In the genomic region with DNA sequence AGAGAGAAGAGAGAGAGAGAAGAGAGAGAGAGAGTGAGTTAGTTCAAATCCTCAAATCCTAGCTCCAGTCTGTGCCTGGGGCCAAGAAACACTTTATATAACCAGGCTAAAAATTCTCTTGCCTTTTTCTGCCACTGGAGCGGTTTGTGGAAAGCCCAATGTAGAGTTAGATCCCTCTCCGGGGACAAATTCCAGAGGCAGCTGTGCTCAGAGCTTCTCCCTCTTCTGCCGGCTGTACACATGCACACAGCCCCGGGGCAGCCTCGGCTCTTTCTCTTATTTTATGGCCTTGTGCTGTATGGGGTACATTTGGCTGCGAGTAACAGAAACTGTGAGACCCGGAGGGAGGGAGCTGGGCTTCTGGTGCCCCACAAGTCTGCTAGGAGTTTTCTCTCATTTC, we compare ENCODE assay signal across 16 mouse cellular contexts. TPM values are rescaled to one million over a fixed set of nuclear protein-coding genes. Genes with fewer than 3 reads are reported as not detected.
A peak's percentile ranks its signal among the peaks of the same experiment; 100 is the strongest.
DNase-seq lines count a peak whose midpoint lies in the region; ATAC-seq and TF ChIP-seq lines count a peak whose summit lies in the region.
"Had no signal": no experiment of that assay in that cellular context is flagged by ENCODE, and none has a peak within 500 bp of the region (broad histone marks: within the 10 kb centered on the region; RNA-seq: fewer than 3 reads in every experiment).

No protein-coding gene starts in this region.

- 0 out of 2 replicates have a peak overlapping the region, but pooled peaks have one; percentile 18 for H3K9ac ChIP-seq in limb, embryonic 11.5 days (ENCODE audit: low read length)
- H3K9ac ChIP-seq: heart, embryonic 13.5 days; hindbrain, embryonic 13.5 days had no signal

- 86% methylated on average over 7 of the region's 7 CpGs for WGBS in spleen, adult 2 months
- WGBS in limb, embryonic 11.5 days = 23% methylated on average over 7 of the region's 7 CpGs

- H3K27me3 ChIP-seq in spleen, adult 2 months (ENCODE audit: control insufficient read depth, insufficient read depth, low read length) = peaks cover 1% of the 10 kb centered on the region; the same call in 1 of the 2 replicates
- H3K27me3 ChIP-seq in limb, embryonic 11.5 days (ENCODE audit: control insufficient read depth, insufficient read depth, low read length) = no peaks in the 10 kb centered on the region
- H3K27me3 ChIP-seq: hindbrain, embryonic 13.5 days; Patski had no signal

- 0 out of 2 replicates have a peak overlapping the region, but pooled peaks have one; percentile 14 for H3K27ac ChIP-seq in spleen, adult 2 months (ENCODE audit: insufficient read depth, low read length)
- H3K27ac ChIP-seq in limb, embryonic 11.5 days (replicated peaks; ENCODE audit: low read depth, low read length) = peak overlapping the region; percentile 10; the same call in 1 of the 2 replicates
- H3K27ac ChIP-seq: heart, embryonic 13.5 days; hindbrain, embryonic 13.5 days; stomach, postnatal 0 days had no signal

- H3K9me3 ChIP-seq in limb, embryonic 11.5 days (ENCODE audit: control insufficient read depth, low read length) = no peaks in the 10 kb centered on the region
- H3K9me3 ChIP-seq: heart, embryonic 13.5 days; hindbrain, embryonic 13.5 days had no signal

- no peak for TF ChIP-seq CTCF in spleen, adult 2 months (IDR thresholded peaks at IDR 0.05; ENCODE audit: extremely low read depth, insufficient read depth, insufficient read length, insufficient replicate concordance)

- H3K4me1 ChIP-seq in spleen, adult 2 months (ENCODE audit: control insufficient read depth, insufficient read depth, insufficient read length) = peaks cover 29% of the 10 kb centered on the region; the same call in 1 of the 2 replicates
- H3K4me1 ChIP-seq in limb, embryonic 11.5 days (ENCODE audit: control insufficient read depth, insufficient read depth, low read length) = peaks cover 35% of the 10 kb centered on the region

- H3K4me3 ChIP-seq in spleen, adult 2 months (ENCODE audit: extremely low read depth, insufficient read depth, insufficient read length) = no peak overlapping the region
- H3K4me3 ChIP-seq in limb, embryonic 11.5 days (ENCODE audit: low read depth, low read length) = no peak overlapping the region
- H3K4me3 ChIP-seq: heart, embryonic 13.5 days; hindbrain, embryonic 13.5 days had no signal

- H3K4me2 ChIP-seq in limb, embryonic 11.5 days (ENCODE audit: low read depth, severe bottlenecking) = no peak overlapping the region
- H3K4me2 ChIP-seq: heart, embryonic 13.5 days; hindbrain, embryonic 13.5 days had no signal

- no peaks in the 10 kb centered on the region for H3K36me3 ChIP-seq in spleen, adult 2 months (ENCODE audit: control insufficient read depth, insufficient read depth, low read length)
- H3K36me3 ChIP-seq in limb, embryonic 11.5 days (ENCODE audit: control insufficient read depth, insufficient read depth, low read length) = no peaks in the 10 kb centered on the region
- H3K36me3 ChIP-seq: heart, embryonic 13.5 days; hindbrain, embryonic 13.5 days had no signal

- DNase-seq in heart, adult 18-20 months = peak; percentile 33 to 39
- DNase-seq in heart, postnatal 4 days = no peak
- no peak for DNase-seq in spleen, adult 2 months (ENCODE audit: low read depth in 1 of 2, low spot score in 2 of 2)
- DNase-seq in spleen, adult 12 weeks (ENCODE audit: low spot score) = no peak
- DNase-seq in limb, embryonic 11.5 days (ENCODE audit: low spot score) = peak; percentile 57
- DNase-seq in telencephalon, adult 2 months (ENCODE audit: low read depth, low spot score) = peak; percentile 79
- DNase-seq in lung, postnatal 4 days = no peak
- no peak for DNase-seq in ovary, adult 18-20 months (ENCODE audit: low spot score)
- DNase-seq: adrenal gland, postnatal 14 days; cerebellum, adult 18-20 months; kidney, adult 11 months had no signal

- TF ChIP-seq POLR2A in spleen, adult 2 months (IDR thresholded peaks at IDR 0.05; ENCODE audit: low read depth, low read length) = no peak

- ATAC-seq in limb, embryonic 11.5 days (ENCODE audit: insufficient number of reproducible peaks, low FRiP score, low TSS enrichment, low read depth) = no peak
- ATAC-seq: forebrain, embryonic 14.5 days; Patski had no signal

RNA-seq across cellular contexts. Expression of gene Ldlrap1, which starts 31.7 kb away (rescaled TPM):
- total RNA-seq in heart, adult 18-20 months (2021) = 1 to 10 TPM; 7.7 to 9.8 TPM
- 10 to 100 TPM; 21.6 to 22.4 TPM for total RNA-seq in heart, postnatal 4 days (2021)
- polyA plus RNA-seq in spleen, adult 2 months (2012; rRNA removed) = 26.7 and 29.8 TPM in 2 replicates
- 14.5 and 16.8 TPM in 2 replicates for polyA plus RNA-seq in limb, embryonic 11.5 days (2014; fragmentation: Nextera tagmentation; extraction: Ambion mirVana)

RNA-seq across cellular contexts. Expression of gene Man1c1, which starts 32.1 kb away (rescaled TPM):
- 10 to 100 TPM; 26.9 to 28.3 TPM for total RNA-seq in heart, adult 18-20 months (2021)
- 10 to 100 TPM; 30.4 to 30.7 TPM for total RNA-seq in heart, postnatal 4 days (2021)
- 6.9 and 7.7 TPM in 2 replicates for polyA plus RNA-seq in spleen, adult 2 months (2012; rRNA removed)
- polyA plus RNA-seq in limb, embryonic 11.5 days (2014; fragmentation: Nextera tagmentation; extraction: Ambion mirVana) = 2.2 and 2.6 TPM in 2 replicates

Comparison
In these comparisons a context has a peak if more than half of its experiments do, and no peak if none do; other contexts are left out.
1. DNase-seq: peak in heart, adult 18-20 months (2 of 2), limb, embryonic 11.5 days (single experiment) and telencephalon, adult 2 months (single experiment); none in heart, postnatal 4 days (single experiment), spleen, adult 2 months (0 of 2), spleen, adult 12 weeks (single experiment), lung, postnatal 4 days (0 of 2) and ovary, adult 18-20 months (single experiment).